Mouse (Mus musculus): ENCODE measurements around the gene Tubb2b.

The Tubb2b gene

GRCm38 (mm10) chr13:34136605-34137004, 6.3 kb upstream of the Tubb2b start:
- peak; percentile 69 for ATAC-seq (ENCODE audit: low TSS enrichment)

- ATAC-seq (ENCODE audit: low TSS enrichment) = peak; percentile 76
These were observed 4.0 kb upstream of the Tubb2b start for GRCm38 (mm10) chr13:34134276-34134675.

GRCm38 (mm10) chr13:34133326-34134071, 3.2 kb upstream of the Tubb2b start:
- ATAC-seq (ENCODE audit: low TSS enrichment) = no peak

GRCm38 (mm10) chr13:34132875-34133274, 2.6 kb upstream of the Tubb2b start:
- ATAC-seq (ENCODE audit: low TSS enrichment) = no peak

- no peak for ATAC-seq (ENCODE audit: low TSS enrichment)
These were observed 2.0 kb upstream of the Tubb2b start for GRCm38 (mm10) chr13:34132299-34132698.

- no peak for ATAC-seq (ENCODE audit: low TSS enrichment)
These were observed 1.4 kb upstream of the Tubb2b start for GRCm38 (mm10) chr13:34131708-34132060.

- ATAC-seq (ENCODE audit: low TSS enrichment) = no peak
These were observed 893 bp upstream of the Tubb2b start for GRCm38 (mm10) chr13:34131011-34131707.

- no peak for ATAC-seq (ENCODE audit: low TSS enrichment)
These were observed 611 bp downstream of the Tubb2b start for GRCm38 (mm10) chr13:34129485-34130225.

GRCm38 (mm10) chr13:34128276-34129114, 1.8 kb downstream of the Tubb2b start:
- no peak for ATAC-seq (ENCODE audit: low TSS enrichment)

- no peak for ATAC-seq (ENCODE audit: low TSS enrichment)
These were observed 4.6 kb downstream of the Tubb2b start for GRCm38 (mm10) chr13:34125711-34126110.

GRCm38 (mm10) chr13:34120536-34120935, 9.7 kb downstream of the Tubb2b start:
- ATAC-seq (ENCODE audit: low TSS enrichment) = no peak

- ATAC-seq (ENCODE audit: low TSS enrichment) = no peak
These were observed 10.9 kb downstream of the Tubb2b start for GRCm38 (mm10) chr13:34119406-34119805.

- no peak for ATAC-seq (ENCODE audit: low TSS enrichment)
These were observed 11.4 kb downstream of the Tubb2b start for GRCm38 (mm10) chr13:34118816-34119215.

GRCm38 (mm10) chr13:34116508-34116907, 13.8 kb downstream of the Tubb2b start:
- no peak for ATAC-seq (ENCODE audit: low TSS enrichment)

GRCm38 (mm10) chr13:34114654-34115053, 15.6 kb downstream of the Tubb2b start:
- no peak for ATAC-seq (ENCODE audit: low TSS enrichment)

GRCm38 (mm10) chr13:34113086-34113485, 17.2 kb downstream of the Tubb2b start:
- no peak for ATAC-seq (ENCODE audit: low TSS enrichment)

- ATAC-seq (ENCODE audit: low TSS enrichment) = peak; percentile 32; the same call in 1 of the 2 replicates
These were observed 17.7 kb downstream of the Tubb2b start for GRCm38 (mm10) chr13:34112369-34113081.

GRCm38 (mm10) chr13:34111878-34112277, 18.4 kb downstream of the Tubb2b start:
- ATAC-seq (ENCODE audit: low TSS enrichment) = no peak

- ATAC-seq (ENCODE audit: low TSS enrichment) = 0 out of 2 replicates have a peak, but pooled peaks have one; percentile 48
These were observed 19.2 kb downstream of the Tubb2b start for GRCm38 (mm10) chr13:34111019-34111418.

- ATAC-seq (ENCODE audit: low TSS enrichment) = peak; percentile 62; the same call in 1 of the 2 replicates
These were observed 20.6 kb downstream of the Tubb2b start for GRCm38 (mm10) chr13:34109677-34110058.
